Mouse (Mus musculus) ES-E14 (cell line): ENCODE results near the gene Fubp3. TPM values are rescaled to one million over a fixed set of nuclear protein-coding genes. Genes with fewer than 3 reads are reported as not detected.

Source experiments
- DNase-seq: peaks from one replicate; pipeline ENCODE4 v3.0.0-alpha.2; 2013; ENCODE audit warnings: low read depth, low spot score
- H3K27ac ChIP-seq: 2 replicates; pipeline ENCODE4 v1.5.1; 2012; ENCODE audit warnings: low read depth, mild to moderate bottlenecking, low read length, moderate library complexity, mixed read lengths; ENCODE audit not compliant: poor library complexity, insufficient read depth, severe bottlenecking
- H3K36me3 ChIP-seq: 2 replicates; pipeline ENCODE4 v1.6.1; 2012; ENCODE audit warnings: mild to moderate bottlenecking, low read length, moderate library complexity, mixed read lengths; ENCODE audit not compliant: control insufficient read depth, poor library complexity, insufficient read depth, severe bottlenecking
- H3K4me1 ChIP-seq, 2 experiments: fragments of 150-350 bp in 1 of 2; sonication (generic) in 1 of 2; 2 replicates each; pipeline ENCODE4 v1.6.1; 2012; ENCODE audit warnings: low read length in 2 of 2, mild to moderate bottlenecking in 1 of 2, mixed read lengths in 1 of 2; ENCODE audit not compliant: control insufficient read depth in 2 of 2, insufficient read depth in 2 of 2, poor library complexity in 1 of 2
- H3K4me3 ChIP-seq, 2 experiments: fragments of 150-350 bp in 1 of 2; sonication (generic) in 1 of 2; 2 replicates each; pipeline ENCODE4 v1.5.1; 2012; ENCODE audit warnings: low read length in 2 of 2, low read depth in 1 of 2, mild to moderate bottlenecking in 1 of 2, mixed read lengths in 1 of 2; ENCODE audit not compliant: insufficient read depth in 1 of 2, poor library complexity in 1 of 2, severe bottlenecking in 1 of 2
- H3K9ac ChIP-seq: 2 replicates; pipeline ENCODE4 v1.6.1; 2012; ENCODE audit warnings: low read depth, mild to moderate bottlenecking, low read length, mixed read lengths; ENCODE audit not compliant: poor library complexity, insufficient read depth, severe bottlenecking
- H3K9me3 ChIP-seq: fragments of 150-350 bp; sonication (generic); 2 replicates; pipeline ENCODE4 v1.6.1; 2012; ENCODE audit warnings: low read depth, mild to moderate bottlenecking, low read length; ENCODE audit not compliant: control insufficient read depth, insufficient read depth
- CHD2 ChIP-seq: IDR thresholded peaks from 2 replicates; pipeline ENCODE4 v1.6.1; 2014; ENCODE audit warnings: mild to moderate bottlenecking, low read depth, low read length, inconsistent platforms
- HCFC1 ChIP-seq: IDR thresholded peaks from 2 replicates; pipeline ENCODE4 v1.6.1; 2012; ENCODE audit warnings: low read length, inconsistent platforms, borderline replicate concordance; ENCODE audit not compliant: insufficient read depth
- MAFK ChIP-seq: IDR thresholded peaks from 2 replicates; pipeline ENCODE4 v1.6.1; 2014; ENCODE audit warnings: mild to moderate bottlenecking, low read depth, low read length, inconsistent platforms; ENCODE audit not compliant: insufficient read depth
- ZC3H11A ChIP-seq: IDR thresholded peaks from 2 replicates; pipeline ENCODE4 v1.6.1; 2012; ENCODE audit warnings: low read depth, mild to moderate bottlenecking, inconsistent platforms, low read length, borderline replicate concordance
- ZNF384 ChIP-seq: IDR thresholded peaks from 2 replicates; pipeline ENCODE4 v1.6.1; 2012; ENCODE audit warnings: low read depth, low read length, inconsistent platforms
- in situ Hi-C, 2 experiments: fragments of 600-800 bp; cut with MboI; formaldehyde crosslinking; loops; one replicate each; pipeline ENCODE4 v1.15.1; 2025; ENCODE audit warnings: low sequenced_read_pairs in 2 of 2, inconsistent platforms in 1 of 2; ENCODE audit not compliant: unreplicated experiment in 2 of 2
- total RNA-seq: library from RNA; depleted of rRNA; stranded (reverse); fragments of 300-350 nt; gene quantifications from 2 replicates; pipeline ENCODE4 v1.2.3, GENCODE M21; 2012

Gene Fubp3
- total RNA-seq, 1 experiment, result 94.4 TPM

DNA sequence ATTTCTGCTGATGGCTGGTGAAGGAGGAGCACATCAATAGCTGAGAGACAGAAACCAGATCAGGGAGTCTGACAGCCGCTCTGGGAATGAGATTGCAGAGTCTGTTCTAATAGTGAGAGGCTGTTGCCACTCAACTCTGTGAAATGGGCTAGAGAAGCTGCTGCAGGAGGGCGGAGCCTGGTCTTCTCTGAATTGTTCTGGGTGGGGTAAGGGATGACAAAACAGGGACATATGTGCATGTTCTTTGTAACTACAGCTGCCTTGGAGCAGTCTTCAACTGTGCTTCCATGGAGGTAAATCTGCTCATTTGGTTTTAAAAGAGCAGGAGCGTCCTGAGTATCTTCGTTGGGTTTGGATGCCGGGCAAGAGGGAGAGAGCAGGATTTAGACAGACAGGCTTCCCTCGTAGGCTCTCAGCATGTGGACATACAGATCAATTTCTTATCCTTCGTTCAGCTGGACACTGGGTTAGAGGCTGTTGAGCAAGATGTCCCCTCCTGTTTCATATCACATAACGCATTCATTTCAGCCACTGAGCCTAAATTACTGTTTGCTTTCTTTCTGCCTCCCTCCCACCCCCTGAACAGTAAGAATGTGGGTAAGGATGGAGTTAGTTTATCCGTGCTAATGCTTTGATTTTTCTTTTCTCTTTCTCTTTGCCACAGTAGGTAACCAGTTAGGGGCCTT, 19.5 kb downstream of the Fubp3 start:
- Histone ChIP-seq H3K4me1 (peaks cover 1 to 4% of the 10 kb centered on the region in 2 experiments; a peak in 1 of 4 replicates), H3K9me3 (no peaks in the 10 kb centered on the region), H3K27ac (no peak overlapping the region), H3K4me3 (no peak overlapping the region), H3K36me3 (peaks cover 53% of the 10 kb centered on the region), H3K9ac (no peak overlapping the region)
- TF ChIP-seq HCFC1, result no peak
- TF ChIP-seq ZC3H11A, result no peak
- TF ChIP-seq MAFK, result no peak
- no peak for TF ChIP-seq CHD2
- no peak for TF ChIP-seq ZNF384
- no peak for DNase-seq
- in situ Hi-C loops, result no loop called here

DNA sequence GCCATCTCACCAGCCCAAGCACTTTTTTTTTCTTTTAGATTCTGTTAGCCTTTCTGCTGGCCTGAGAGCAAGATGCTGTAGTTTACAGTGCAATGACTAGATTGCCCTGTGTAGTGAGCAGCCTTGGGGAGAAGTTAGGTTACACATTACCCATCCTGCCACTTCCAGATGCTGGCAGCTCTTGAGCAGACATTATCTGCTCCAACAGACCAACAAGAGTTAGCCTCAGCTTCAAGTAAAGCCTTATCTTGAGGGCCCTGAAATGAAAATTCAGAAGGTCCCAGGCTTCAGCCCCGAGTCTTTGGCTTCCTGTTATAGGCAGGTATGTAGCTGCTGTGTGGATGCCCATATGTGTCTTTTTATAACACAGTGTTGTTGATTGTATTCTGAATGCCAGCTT, 35.1 kb downstream of the Fubp3 start:
- no peak for TF ChIP-seq HCFC1
- TF ChIP-seq ZNF384, result no peak
- TF ChIP-seq ZC3H11A, result no peak
- TF ChIP-seq CHD2, result no peak
- TF ChIP-seq MAFK, result no peak
- Histone ChIP-seq H3K27ac (no peak overlapping the region), H3K9ac (no peak overlapping the region), H3K4me3 (no peak overlapping the region), H3K36me3 (peaks cover 80% of the 10 kb centered on the region), H3K9me3 (no peaks in the 10 kb centered on the region), H3K4me1 (peaks cover 3 to 11% of the 10 kb centered on the region in 2 experiments; a peak in 3 of 4 replicates)
- DNase-seq, result no peak
- in situ Hi-C loops, result no loop called here

DNA sequence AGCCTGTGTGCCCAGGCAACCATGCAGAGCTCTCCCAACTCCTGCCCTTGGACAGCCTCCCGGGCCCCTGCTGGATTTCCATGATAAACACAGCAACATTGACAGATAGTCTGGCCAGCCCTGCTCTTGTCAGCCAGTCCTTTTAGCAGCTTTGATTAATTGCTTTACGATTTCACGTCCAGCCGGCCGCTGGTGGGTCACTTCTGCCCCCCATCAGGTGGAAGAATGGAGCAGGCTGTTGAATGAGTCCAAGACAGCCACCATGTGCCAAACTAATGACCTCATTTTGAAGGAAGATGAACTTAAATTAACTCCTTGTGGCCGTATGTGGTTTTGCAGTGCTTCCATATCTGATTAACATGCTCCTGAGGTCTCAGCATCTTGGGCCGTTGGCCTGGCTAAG, 37.4 kb downstream of the Fubp3 start:
- H3K4me1 ChIP-seq, result peaks cover 3 to 18% of the 10 kb centered on the region in 2 experiments; a peak in 3 of 4 replicates
- no peak overlapping the region for H3K4me3 ChIP-seq
- TF ChIP-seq ZNF384 (no peak), ZC3H11A (no peak), CHD2 (no peak), MAFK (no peak), HCFC1 (no peak)
- no peak for DNase-seq
- in situ Hi-C loops, result no loop called here
- H3K27ac ChIP-seq, result no peak overlapping the region
- H3K36me3 ChIP-seq, result peaks cover 87% of the 10 kb centered on the region
- H3K9me3 ChIP-seq, result no peaks in the 10 kb centered on the region
- no peak overlapping the region for H3K9ac ChIP-seq

- H3K4me3 ChIP-seq, result no peak overlapping the region
- H3K27ac ChIP-seq, result no peak overlapping the region
- TF ChIP-seq CHD2, result no peak
- no peak for TF ChIP-seq ZNF384
- TF ChIP-seq ZC3H11A, result no peak
- in situ Hi-C loops, result no loop called here
- peaks cover 88% of the 10 kb centered on the region for H3K36me3 ChIP-seq
- H3K9ac ChIP-seq, result no peak overlapping the region
- peaks cover 3 to 20% of the 10 kb centered on the region in 2 experiments; a peak in 3 of 4 replicates for H3K4me1 ChIP-seq
- no peak for DNase-seq
- no peaks in the 10 kb centered on the region for H3K9me3 ChIP-seq
Measured at GRCm38 (mm10) chr2:31610922-31611321, 38.5 kb downstream of the Fubp3 start.
